Mouse (Mus musculus): Measurements from ENCODE around the gene Kidins220.

GRCm38 (mm10) chr12:25094621-25095521 lies 120.1 kb downstream of the Kidins220 start:
- TF ChIP-seq POLR2A (IDR thresholded peaks at IDR 0.05; ENCODE audit: extremely low read depth, insufficient read depth, low read length) (no peak), CTCF (IDR thresholded peaks at IDR 0.05; ENCODE audit: extremely low read depth, insufficient read depth, low read length) (0 out of 2 replicates have a peak, but pooled peaks have one; percentile 9)

Measured in cortical plate, adult 2 months (tissue).